Mouse (Mus musculus): ENCODE data around the gene Cfap69. TPM values are rescaled to one million over a fixed set of nuclear protein-coding genes. Genes with fewer than 3 reads are reported as not detected.
"Not testable (repeated sequence)": the region's sequence is repeated elsewhere in the genome, so short reads cannot be mapped to it uniquely, and the experiment has no call there.

The Cfap69 gene
- polyA plus RNA-seq, 1 experiment from 2014 or later, result 12.3 TPM

DNA sequence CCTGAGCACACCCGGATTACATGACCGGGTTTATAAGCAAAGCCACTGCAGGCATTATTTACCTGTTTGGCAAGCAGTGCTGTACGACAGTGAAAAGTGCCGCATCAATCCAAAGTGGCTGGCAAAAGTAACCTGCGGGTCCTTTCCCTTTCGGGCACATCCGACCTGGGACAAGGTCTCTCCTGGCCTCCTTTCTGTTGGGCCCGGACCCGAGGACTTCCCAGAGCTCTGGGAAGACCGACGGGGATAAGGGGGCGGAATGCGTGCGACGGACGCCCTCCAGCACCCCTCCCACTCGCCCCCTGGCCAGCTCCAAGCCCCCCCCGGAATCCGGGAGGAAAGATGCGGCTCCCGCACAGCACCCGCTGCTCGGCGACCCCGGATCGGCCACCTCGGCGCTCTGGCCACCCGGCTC lies 29.5 kb upstream of the Cfap69 start:
- Histone ChIP-seq H3K36me3 (ENCODE audit: control insufficient read depth, insufficient read depth, low read length) (no peaks in the 10 kb centered on the region), H3K9me3 (ENCODE audit: control insufficient read depth, low read length) (no peaks in the 10 kb centered on the region), H3K4me1 (ENCODE audit: control insufficient read depth, insufficient read depth, low read length) (peaks cover 4% of the 10 kb centered on the region; the same call in 1 of the 2 replicates), H3K4me3 (replicated peaks; ENCODE audit: low read depth, low read length) (peak overlapping the region; percentile 80), H3K4me2 (ENCODE audit: low read length) (peak overlapping the region; percentile 86), H3K9ac (replicated peaks; ENCODE audit: low read length) (peak overlapping the region; percentile 82), H3K27ac (replicated peaks; ENCODE audit: low read depth, low read length) (peak overlapping the region; percentile 49; the same call in 1 of the 2 replicates), H3K27me3 (ENCODE audit: control insufficient read depth, insufficient read depth, low read length) (no peaks in the 10 kb centered on the region)
- WGBS, result under 1% methylated on average over 26 of the region's 29 CpGs
- no peak; the same call in 1 of the 2 replicates for ATAC-seq (ENCODE audit: low FRiP score, low TSS enrichment)
- peak; percentile 53 for DNase-seq

- DNase-seq (no peak), ATAC-seq (ENCODE audit: low FRiP score, low TSS enrichment) (no peak)
- Histone ChIP-seq H3K4me2 (ENCODE audit: low read length) (no peak overlapping the region), H3K9me3 (ENCODE audit: control insufficient read depth, low read length) (no peaks in the 10 kb centered on the region), H3K9ac (replicated peaks; ENCODE audit: low read length) (no peak overlapping the region), H3K27me3 (ENCODE audit: control insufficient read depth, insufficient read depth, low read length) (no peaks in the 10 kb centered on the region), H3K36me3 (ENCODE audit: control insufficient read depth, insufficient read depth, low read length) (no peaks in the 10 kb centered on the region), H3K4me3 (replicated peaks; ENCODE audit: low read depth, low read length) (no peak overlapping the region), H3K27ac (replicated peaks; ENCODE audit: low read depth, low read length) (no peak overlapping the region), H3K4me1 (ENCODE audit: control insufficient read depth, insufficient read depth, low read length) (peaks cover 4% of the 10 kb centered on the region; the same call in 1 of the 2 replicates)
- 64% methylated on average over 4 of the region's 4 CpGs for WGBS
Observed at GRCm38 (mm10) chr5:5692167-5692738, 28.2 kb upstream of the Cfap69 start.

GRCm38 (mm10) chr5:5688945-5689540 lies 25.0 kb upstream of the Cfap69 start:
- Histone ChIP-seq H3K27me3 (ENCODE audit: control insufficient read depth, insufficient read depth, low read length) (no peaks in the 10 kb centered on the region), H3K36me3 (ENCODE audit: control insufficient read depth, insufficient read depth, low read length) (no peaks in the 10 kb centered on the region), H3K9ac (replicated peaks; ENCODE audit: low read length) (no peak overlapping the region), H3K4me1 (ENCODE audit: control insufficient read depth, insufficient read depth, low read length) (peaks cover 4% of the 10 kb centered on the region; the same call in 1 of the 2 replicates), H3K27ac (replicated peaks; ENCODE audit: low read depth, low read length) (no peak overlapping the region), H3K4me3 (replicated peaks; ENCODE audit: low read depth, low read length) (no peak overlapping the region), H3K4me2 (ENCODE audit: low read length) (no peak overlapping the region), H3K9me3 (ENCODE audit: control insufficient read depth, low read length) (no peaks in the 10 kb centered on the region)
- 86% methylated on average over 8 of the region's 8 CpGs for WGBS
- DNase-seq (no peak), ATAC-seq (ENCODE audit: low FRiP score, low TSS enrichment) (no peak)

GRCm38 (mm10) chr5:5688228-5688627 lies 24.2 kb upstream of the Cfap69 start:
- H3K27ac ChIP-seq (replicated peaks; ENCODE audit: low read depth, low read length), result no peak overlapping the region
- H3K36me3 ChIP-seq (ENCODE audit: control insufficient read depth, insufficient read depth, low read length), result no peaks in the 10 kb centered on the region
- WGBS, result 92% methylated on average over 6 of the region's 6 CpGs
- H3K27me3 ChIP-seq (ENCODE audit: control insufficient read depth, insufficient read depth, low read length), result no peaks in the 10 kb centered on the region
- ATAC-seq (ENCODE audit: low FRiP score, low TSS enrichment) (no peak), DNase-seq (no peak)
- H3K9ac ChIP-seq (replicated peaks; ENCODE audit: low read length), result no peak overlapping the region
- H3K4me2 ChIP-seq (ENCODE audit: low read length), result no peak overlapping the region
- no peak overlapping the region for H3K4me3 ChIP-seq (replicated peaks; ENCODE audit: low read depth, low read length)
- H3K4me1 ChIP-seq (ENCODE audit: control insufficient read depth, insufficient read depth, low read length), result peaks cover 2% of the 10 kb centered on the region; the same call in 1 of the 2 replicates
- H3K9me3 ChIP-seq (ENCODE audit: control insufficient read depth, low read length), result no peaks in the 10 kb centered on the region

DNA sequence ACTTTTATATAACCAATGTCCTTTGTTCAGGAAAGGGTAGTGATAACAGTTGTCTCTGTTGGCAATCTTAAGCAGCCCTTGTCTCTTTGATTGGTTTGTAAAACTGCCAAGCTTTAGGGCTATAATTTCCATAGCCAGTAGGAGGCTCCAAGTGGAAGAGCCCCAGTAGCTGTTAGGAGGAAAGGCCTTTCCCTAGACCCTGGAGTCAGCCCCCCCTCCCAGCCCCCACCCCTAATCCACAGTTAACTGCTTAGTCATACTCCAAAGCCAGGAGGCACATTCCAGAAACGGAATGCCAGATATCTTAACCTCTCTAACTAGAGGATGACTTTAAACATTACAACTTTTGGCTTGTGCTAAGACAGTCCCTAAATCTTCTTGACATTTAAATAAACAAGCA lies 22.9 kb upstream of the Cfap69 start:
- no peaks in the 10 kb centered on the region for H3K9me3 ChIP-seq (ENCODE audit: control insufficient read depth, low read length)
- WGBS, result 9% methylated on average over 1 of the region's 1 CpGs
- ATAC-seq (ENCODE audit: low FRiP score, low TSS enrichment), result no peak
- H3K36me3 ChIP-seq (ENCODE audit: control insufficient read depth, insufficient read depth, low read length), result no peaks in the 10 kb centered on the region
- no peak overlapping the region for H3K9ac ChIP-seq (replicated peaks; ENCODE audit: low read length)
- no peaks in the 10 kb centered on the region for H3K4me1 ChIP-seq (ENCODE audit: control insufficient read depth, insufficient read depth, low read length)
- no peak for DNase-seq
- no peak overlapping the region for H3K4me2 ChIP-seq (ENCODE audit: low read length)
- H3K27me3 ChIP-seq (ENCODE audit: control insufficient read depth, insufficient read depth, low read length), result no peaks in the 10 kb centered on the region
- no peak overlapping the region for H3K4me3 ChIP-seq (replicated peaks; ENCODE audit: low read depth, low read length)
- no peak overlapping the region for H3K27ac ChIP-seq (replicated peaks; ENCODE audit: low read depth, low read length)

DNA sequence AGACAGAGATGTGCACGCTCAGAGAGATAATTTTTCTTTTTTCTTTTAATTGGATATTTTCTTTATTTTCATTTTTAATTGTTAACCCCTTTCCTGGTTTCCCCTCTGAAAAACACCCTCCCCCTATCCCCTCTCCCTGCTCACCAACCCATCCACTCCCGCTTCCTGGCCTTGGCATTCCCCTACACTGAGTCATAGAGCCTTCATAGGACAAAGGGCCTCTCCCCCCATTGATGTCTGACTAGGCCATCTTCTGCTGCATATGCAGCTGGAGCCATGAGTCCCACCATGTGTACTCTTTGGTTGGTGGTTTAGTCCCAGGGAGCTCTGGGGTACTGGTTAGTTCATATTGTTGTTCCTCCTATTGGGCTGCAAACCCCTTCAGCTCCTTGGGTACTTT lies 20.9 kb upstream of the Cfap69 start:
- not testable (repeated sequence) for DNase-seq; H3K9me3 ChIP-seq (ENCODE audit: control insufficient read depth, low read length); ATAC-seq (ENCODE audit: low FRiP score, low TSS enrichment); H3K4me1 ChIP-seq (ENCODE audit: control insufficient read depth, insufficient read depth, low read length); H3K27ac ChIP-seq (replicated peaks; ENCODE audit: low read depth, low read length); H3K27me3 ChIP-seq (ENCODE audit: control insufficient read depth, insufficient read depth, low read length); H3K36me3 ChIP-seq (ENCODE audit: control insufficient read depth, insufficient read depth, low read length); H3K4me2 ChIP-seq (ENCODE audit: low read length); H3K4me3 ChIP-seq (replicated peaks; ENCODE audit: low read depth, low read length); H3K9ac ChIP-seq (replicated peaks; ENCODE audit: low read length)
- WGBS, result 89% methylated on average over 2 of the region's 2 CpGs

DNA sequence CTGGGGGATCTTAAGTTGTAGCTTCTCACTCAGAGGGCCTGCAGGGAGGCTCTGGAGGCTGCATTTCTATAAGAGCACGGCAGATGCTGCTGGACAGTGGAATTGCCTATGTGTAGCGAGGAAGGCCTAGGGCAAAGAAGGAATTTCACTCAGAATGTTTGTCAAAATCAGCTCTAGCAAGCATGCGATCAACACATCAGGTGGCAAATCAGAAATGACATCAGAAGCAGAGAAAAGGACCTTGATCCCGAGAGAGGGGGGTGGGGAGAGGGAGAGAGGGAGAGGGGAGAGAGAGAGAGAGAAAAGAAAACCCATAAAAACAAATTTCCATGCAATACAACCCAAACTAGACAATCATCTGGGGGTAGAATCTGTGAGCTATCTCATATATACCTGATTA lies 19.3 kb upstream of the Cfap69 start:
- H3K4me2 ChIP-seq (ENCODE audit: low read length), result no peak overlapping the region
- no peaks in the 10 kb centered on the region for H3K36me3 ChIP-seq (ENCODE audit: control insufficient read depth, insufficient read depth, low read length)
- no peaks in the 10 kb centered on the region for H3K27me3 ChIP-seq (ENCODE audit: control insufficient read depth, insufficient read depth, low read length)
- no peak for ATAC-seq (ENCODE audit: low FRiP score, low TSS enrichment)
- no peaks in the 10 kb centered on the region for H3K9me3 ChIP-seq (ENCODE audit: control insufficient read depth, low read length)
- DNase-seq, result no peak
- 67% methylated on average over 4 of the region's 4 CpGs for WGBS
- H3K9ac ChIP-seq (replicated peaks; ENCODE audit: low read length), result no peak overlapping the region
- no peak overlapping the region for H3K27ac ChIP-seq (replicated peaks; ENCODE audit: low read depth, low read length)
- no peaks in the 10 kb centered on the region for H3K4me1 ChIP-seq (ENCODE audit: control insufficient read depth, insufficient read depth, low read length)
- no peak overlapping the region for H3K4me3 ChIP-seq (replicated peaks; ENCODE audit: low read depth, low read length)

- ATAC-seq (ENCODE audit: low FRiP score, low TSS enrichment), result no peak
- Histone ChIP-seq H3K27ac (replicated peaks; ENCODE audit: low read depth, low read length) (no peak overlapping the region), H3K4me3 (replicated peaks; ENCODE audit: low read depth, low read length) (no peak overlapping the region), H3K27me3 (ENCODE audit: control insufficient read depth, insufficient read depth, low read length) (no peaks in the 10 kb centered on the region), H3K4me1 (ENCODE audit: control insufficient read depth, insufficient read depth, low read length) (no peaks in the 10 kb centered on the region), H3K9me3 (ENCODE audit: control insufficient read depth, low read length) (no peaks in the 10 kb centered on the region), H3K36me3 (ENCODE audit: control insufficient read depth, insufficient read depth, low read length) (0 out of 2 replicates have a peak, but pooled peaks cover 8% of the 10 kb centered on the region), H3K9ac (replicated peaks; ENCODE audit: low read length) (no peak overlapping the region), H3K4me2 (ENCODE audit: low read length) (no peak overlapping the region)
- no peak for DNase-seq
Observed at GRCm38 (mm10) chr5:5679459-5679858, 15.4 kb upstream of the Cfap69 start.

- Histone ChIP-seq H3K4me1 (ENCODE audit: control insufficient read depth, insufficient read depth, low read length) (no peaks in the 10 kb centered on the region), H3K4me3 (replicated peaks; ENCODE audit: low read depth, low read length) (no peak overlapping the region), H3K9me3 (ENCODE audit: control insufficient read depth, low read length) (no peaks in the 10 kb centered on the region), H3K4me2 (ENCODE audit: low read length) (no peak overlapping the region), H3K9ac (replicated peaks; ENCODE audit: low read length) (no peak overlapping the region), H3K27ac (replicated peaks; ENCODE audit: low read depth, low read length) (no peak overlapping the region), H3K27me3 (ENCODE audit: control insufficient read depth, insufficient read depth, low read length) (no peaks in the 10 kb centered on the region), H3K36me3 (ENCODE audit: control insufficient read depth, insufficient read depth, low read length) (peaks cover 11% of the 10 kb centered on the region; the same call in 1 of the 2 replicates)
- ATAC-seq (ENCODE audit: low FRiP score, low TSS enrichment), result no peak
- DNase-seq, result no peak
- WGBS, result 87% methylated on average over 3 of the region's 3 CpGs
Observed at GRCm38 (mm10) chr5:5676082-5676481, 12.0 kb upstream of the Cfap69 start.
